Mouse (Mus musculus) cerebellum, adult 9-10 months (tissue): Measurements from ENCODE around the gene Slc46a3.
"Not testable (repeated sequence)": the region's sequence is repeated elsewhere in the genome, so short reads cannot be mapped to it uniquely, and the experiment has no call there.

Experiments used
- DNase-seq: peaks from one replicate; pipeline ENCODE4 v3.0.0; 2022

Gene Slc46a3

GRCm38 (mm10) chr5:147894455-147895076 is at the start of gene Slc46a3:
Gene Slc46a3, minus strand, starts transcription at chr5:147894815.
- DNase-seq = peak; percentile 98

- DNase-seq = peak; percentile 26
Measured at GRCm38 (mm10) chr5:147939226-147939625, 44.6 kb upstream of the Slc46a3 start.

- no peak for DNase-seq
Measured at GRCm38 (mm10) chr5:147935096-147935495, 40.5 kb upstream of the Slc46a3 start.

- DNase-seq = no peak
Measured at GRCm38 (mm10) chr5:147928668-147929497, 34.3 kb upstream of the Slc46a3 start.

- peak; percentile 12 for DNase-seq
Measured at GRCm38 (mm10) chr5:147925935-147926604, 31.5 kb upstream of the Slc46a3 start.

- no peak for DNase-seq
Measured at GRCm38 (mm10) chr5:147924621-147925020, 30.0 kb upstream of the Slc46a3 start.

GRCm38 (mm10) chr5:147918044-147918846 is 23.6 kb upstream of the Slc46a3 start:
- no peak for DNase-seq

- DNase-seq = no peak
Measured at GRCm38 (mm10) chr5:147916171-147916570, 21.6 kb upstream of the Slc46a3 start.

GRCm38 (mm10) chr5:147915038-147915566 is 20.5 kb upstream of the Slc46a3 start:
- DNase-seq = no peak

GRCm38 (mm10) chr5:147913241-147913842 is 18.7 kb upstream of the Slc46a3 start:
- no peak for DNase-seq

- DNase-seq = no peak
Measured at GRCm38 (mm10) chr5:147911744-147912143, 17.1 kb upstream of the Slc46a3 start.

GRCm38 (mm10) chr5:147910807-147911509 is 16.3 kb upstream of the Slc46a3 start:
- DNase-seq = no peak

- no peak for DNase-seq
Measured at GRCm38 (mm10) chr5:147907851-147908250, 13.2 kb upstream of the Slc46a3 start.

GRCm38 (mm10) chr5:147907144-147907543 is 12.5 kb upstream of the Slc46a3 start:
- DNase-seq = no peak

GRCm38 (mm10) chr5:147903166-147903565 is 8.6 kb upstream of the Slc46a3 start:
- DNase-seq = no peak

GRCm38 (mm10) chr5:147902008-147902757 is 7.6 kb upstream of the Slc46a3 start:
- no peak for DNase-seq

- DNase-seq = no peak
Measured at GRCm38 (mm10) chr5:147898968-147899549, 4.4 kb upstream of the Slc46a3 start.

GRCm38 (mm10) chr5:147898254-147898653 is 3.6 kb upstream of the Slc46a3 start:
- DNase-seq = no peak

GRCm38 (mm10) chr5:147896501-147896900 is 1.9 kb upstream of the Slc46a3 start:
- DNase-seq = not testable (repeated sequence)
